In the genomic region with DNA sequence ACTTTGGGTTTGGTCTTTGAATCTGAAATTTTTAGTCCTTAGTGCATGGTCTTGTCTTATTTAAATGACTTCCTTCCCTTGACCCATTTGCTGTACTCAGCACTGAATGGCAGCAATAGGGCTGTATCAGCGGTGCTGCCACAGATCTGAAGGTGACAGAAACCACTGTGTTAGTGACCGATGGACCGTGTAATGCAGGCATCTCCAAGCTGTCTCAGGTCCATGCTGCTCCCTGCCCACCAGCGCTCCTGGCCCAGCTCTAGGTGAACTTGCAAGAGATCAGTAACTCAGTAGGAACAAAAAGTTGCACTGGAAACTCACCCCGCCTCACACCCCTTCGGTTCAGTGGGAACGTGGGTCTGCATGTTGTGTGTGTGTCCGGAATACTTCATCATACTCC, we compare ENCODE assay signal across 24 mouse cellular contexts. TPM values are rescaled to one million over a fixed set of nuclear protein-coding genes. Genes with fewer than 3 reads are reported as not detected.
DNase-seq lines count a peak whose midpoint lies in the region; TF ChIP-seq lines count a peak whose summit lies in the region.
"Had no signal": no experiment of that assay in that cellular context is flagged by ENCODE, and none has a peak within 500 bp of the region (broad histone marks: within the 10 kb centered on the region; RNA-seq: fewer than 3 reads in every experiment).

No protein-coding gene starts in this region.

- intact Hi-C loops in gastrocnemius, adult 2 months (cut with DNase I) = no loop called here
- intact Hi-C loops in left cerebral cortex, postnatal 4 days (cut with DNase I) = no loop called here

- H3K27ac ChIP-seq in gastrocnemius, adult 2 months = no peak overlapping the region
- H3K27ac ChIP-seq: embryonic facial prominence, embryonic 10.5 days; embryonic facial prominence, embryonic 13.5 days; forebrain, embryonic 12.5 days; forebrain, embryonic 15.5 days; hindbrain, embryonic 15.5 days; intestine, embryonic 15.5 days had no signal

- no peak for TF ChIP-seq CTCF in gastrocnemius, adult 2 months (IDR thresholded peaks at IDR 0.05)

- DNase-seq in cerebellum, postnatal 10 days = peak; percentile 58
- no peak for DNase-seq in cerebellum, postnatal 36 days
- peak; percentile 6 for DNase-seq in gastrocnemius, adult 2 months
- no peak for DNase-seq in gastrocnemius, postnatal 4 days (ENCODE audit: low spot score in 2 of 2)
- peak; percentile 42 for DNase-seq in left cerebral cortex, postnatal 4 days
- no peak for DNase-seq in left cerebral cortex, adult 8-10 months (ENCODE audit: low spot score in 2 of 2)
- DNase-seq: adrenal gland, adult 2 months; adrenal gland, postnatal 14 days; cerebellum, adult 11-12 months; embryo, embryonic 11 days; gastrocnemius, postnatal 10 days; gastrocnemius, postnatal 36 days; heart, adult 11 months; kidney, adult 11 months; kidney, adult 8-10 months had no signal

- no peak overlapping the region for H3K4me3 ChIP-seq in gastrocnemius, adult 2 months
- H3K4me3 ChIP-seq: embryonic facial prominence, embryonic 10.5 days; embryonic facial prominence, embryonic 13.5 days; erythroblast, embryonic 14.5 days; forebrain, embryonic 12.5 days; forebrain, embryonic 15.5 days; hindbrain, embryonic 15.5 days; intestine, embryonic 15.5 days had no signal

RNA-seq across cellular contexts. Expression of a gene that starts 3.5 kb away (rescaled TPM):
- total RNA-seq in gastrocnemius, adult 2 months (2021) = under 1 TPM; 0.23 to 0.75 TPM
- total RNA-seq in gastrocnemius, postnatal 4 days (2021) = 1 to 10 TPM; 3.7 to 3.9 TPM
- total RNA-seq in left cerebral cortex, postnatal 4 days (2021) = 100 to 1,000 TPM; 101 to 108 TPM
- total RNA-seq in left cerebral cortex, adult 8-10 months (2022) = 10 to 100 TPM; 45.5 to 50.1 (median 46.9) TPM
- total RNA-seq: hematopoietic stem cell, adult 5-6 weeks; MEL had no signal

Comparison
In these comparisons a context has a peak if more than half of its experiments do, and no peak if none do; other contexts are left out.
1. DNase-seq: peak in cerebellum, postnatal 10 days (2 of 2), gastrocnemius, adult 2 months (single experiment) and left cerebral cortex, postnatal 4 days (single experiment); none in cerebellum, postnatal 36 days (0 of 2), gastrocnemius, postnatal 4 days (0 of 2) and left cerebral cortex, adult 8-10 months (0 of 2).
2. RNA of a gene that starts 3.5 kb away (total RNA-seq): 101 to 108 TPM in left cerebral cortex, postnatal 4 days and 45.5 to 50.1 TPM in left cerebral cortex, adult 8-10 months; 3.7 to 3.9 TPM in gastrocnemius, postnatal 4 days and 0.23 to 0.75 TPM in gastrocnemius, adult 2 months; every median in the first group is over 4 times any median in the second.